Mouse (Mus musculus): ENCODE measurements around the gene C2. TPM values are rescaled to one million over a fixed set of nuclear protein-coding genes. Genes with fewer than 3 reads are reported as not detected.
A peak's percentile ranks its signal among the peaks of the same experiment; 100 is the strongest.

C2 gene
- total and polyA plus RNA-seq, 2 experiments from 2014 or later, result 2.9 to 7.0 TPM

DNA sequence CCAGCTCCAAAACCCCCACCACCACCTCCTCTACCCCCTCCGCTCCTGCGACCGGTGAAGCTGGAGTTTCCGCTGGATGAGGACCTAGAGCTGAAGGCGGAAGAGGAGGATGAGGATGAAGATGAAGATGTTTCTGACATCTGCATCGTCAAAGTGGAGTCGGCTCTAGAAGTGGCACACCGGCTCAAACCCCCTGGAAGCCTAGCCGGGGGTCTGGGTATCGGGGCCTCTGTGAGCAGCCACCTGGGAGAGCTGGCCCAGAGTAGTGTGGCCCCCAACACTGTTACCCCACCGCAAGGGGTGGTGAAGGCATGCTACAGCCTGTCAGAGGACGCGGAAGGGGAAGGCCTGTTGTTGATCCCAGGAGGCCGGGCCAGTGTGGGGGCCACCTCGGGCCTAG is 2.3 kb downstream of the C2 start:
- Histone ChIP-seq H3K4me2 (ENCODE audit: low read depth, low read length, poor library complexity, severe bottlenecking) (peak overlapping the region; percentile 65), H3K4me3 (ENCODE audit: low read depth, low read length) (peak overlapping the region; percentile 71), H3K27me3 (ENCODE audit: insufficient read depth, low read length) (no peaks in the 10 kb centered on the region), H3K9me3 (ENCODE audit: low read length) (no peaks in the 10 kb centered on the region), H3K27ac (ENCODE audit: low read depth, low read length) (peak overlapping the region; percentile 51; the same call in 1 of the 2 replicates), H3K9ac (replicated peaks; ENCODE audit: low read length, poor library complexity, severe bottlenecking) (peak overlapping the region; percentile 88; the same call in 1 of the 2 replicates), H3K36me3 (ENCODE audit: insufficient read depth, low read length) (no peaks in the 10 kb centered on the region), H3K4me1 (ENCODE audit: insufficient read depth, low read length) (peaks cover 18% of the 10 kb centered on the region)
- ATAC-seq (ENCODE audit: low FRiP score), result no peak
- WGBS, result 84% methylated on average over 15 of the region's 15 CpGs
- no peak for DNase-seq (ENCODE audit: low spot score)
- no peak for TF ChIP-seq CTCF (IDR thresholded peaks at IDR 0.05)

DNA sequence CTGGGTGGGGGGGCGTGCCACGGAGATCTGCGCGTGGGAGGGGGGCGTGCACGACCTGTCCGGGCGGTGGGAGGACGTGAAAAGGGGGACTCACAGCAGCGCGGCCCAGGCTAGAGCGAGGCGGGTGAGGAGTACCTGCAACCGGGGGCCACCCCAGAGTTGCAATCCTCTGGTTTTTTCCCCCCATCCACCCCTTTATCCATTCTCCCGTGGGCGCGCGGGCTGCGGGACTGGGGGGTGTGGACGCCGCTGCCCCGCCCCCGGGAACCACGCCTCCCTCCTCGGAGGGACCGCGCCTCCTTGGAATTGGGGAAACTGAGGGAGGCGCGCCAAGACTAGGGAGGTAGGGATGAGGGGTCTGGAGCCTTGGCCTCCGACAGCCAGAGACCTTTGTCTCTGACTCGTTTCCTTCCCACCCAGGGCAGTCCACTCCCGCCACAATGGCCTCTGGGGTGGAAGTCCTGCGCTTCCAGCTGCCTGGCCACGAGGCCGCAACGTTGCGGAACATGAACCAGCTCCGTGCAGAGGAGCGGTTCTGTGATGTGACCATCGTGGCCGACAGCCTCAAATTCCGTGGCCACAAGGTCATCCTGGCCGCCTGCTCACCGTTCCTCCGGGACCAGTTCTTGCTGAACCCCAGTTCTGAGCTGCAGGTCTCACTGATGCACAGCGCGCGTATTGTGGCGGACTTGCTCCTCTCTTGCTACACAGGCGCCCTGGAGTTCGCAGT is 3.1 kb downstream of the C2 start:
- TF ChIP-seq CTCF (IDR thresholded peaks at IDR 0.05), result no peak

DNA sequence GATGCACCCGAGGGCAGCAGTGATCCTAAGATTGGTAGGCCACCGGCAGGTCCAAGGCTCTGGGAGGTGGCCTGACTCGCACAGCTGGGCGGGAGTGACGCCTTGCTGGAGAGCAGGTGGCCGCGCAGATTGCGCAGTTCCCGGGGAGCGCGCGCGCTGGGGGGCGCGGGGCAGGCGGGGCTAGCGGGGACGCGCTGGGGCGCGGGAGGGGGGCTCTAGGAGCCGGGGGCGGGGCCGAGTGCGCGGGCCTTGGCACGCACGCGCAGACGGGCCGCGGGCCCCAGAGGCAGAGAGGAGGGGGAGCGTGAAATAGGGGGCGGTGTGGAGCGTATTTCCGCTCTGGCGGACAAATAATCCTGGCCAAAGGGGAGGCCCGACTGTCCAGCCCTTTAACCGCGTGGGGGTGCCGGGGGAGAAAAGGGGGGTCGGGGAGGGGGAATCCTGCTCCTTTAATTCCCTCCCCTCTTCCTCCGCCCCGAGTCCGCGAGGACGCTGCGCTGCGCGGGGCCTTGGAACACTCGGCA is 3.9 kb downstream of the C2 start:
- under 1% methylated on average over 26 of the region's 51 CpGs for WGBS
- Histone ChIP-seq H3K4me2 (ENCODE audit: low read depth, low read length, poor library complexity, severe bottlenecking) (peak overlapping the region; percentile 65), H3K27ac (ENCODE audit: low read depth, low read length) (peak overlapping the region; percentile 92), H3K36me3 (ENCODE audit: insufficient read depth, low read length) (no peaks in the 10 kb centered on the region), H3K4me1 (ENCODE audit: insufficient read depth, low read length) (peaks cover 18% of the 10 kb centered on the region), H3K9ac (replicated peaks; ENCODE audit: low read length, poor library complexity, severe bottlenecking) (peak overlapping the region; percentile 88), H3K4me3 (ENCODE audit: low read depth, low read length) (peak overlapping the region; percentile 71), H3K9me3 (ENCODE audit: low read length) (no peaks in the 10 kb centered on the region), H3K27me3 (ENCODE audit: insufficient read depth, low read length) (no peaks in the 10 kb centered on the region)
- peak; percentile 98 for DNase-seq (ENCODE audit: low spot score)
- peak; percentile 90 for ATAC-seq (ENCODE audit: low FRiP score)
- peak; percentile 47 for TF ChIP-seq CTCF (IDR thresholded peaks at IDR 0.05)

More for the DNA sequence above, 3.1 kb downstream of the C2 start:
- Histone ChIP-seq H3K9me3 (ENCODE audit: low read length) (no peaks in the 10 kb centered on the region), H3K4me2 (ENCODE audit: low read depth, low read length, poor library complexity, severe bottlenecking) (peak overlapping the region; percentile 65), H3K27ac (ENCODE audit: low read depth, low read length) (peak overlapping the region; percentile 92), H3K9ac (replicated peaks; ENCODE audit: low read length, poor library complexity, severe bottlenecking) (peak overlapping the region; percentile 88), H3K4me3 (ENCODE audit: low read depth, low read length) (peak overlapping the region; percentile 71), H3K27me3 (ENCODE audit: insufficient read depth, low read length) (no peaks in the 10 kb centered on the region), H3K36me3 (ENCODE audit: insufficient read depth, low read length) (no peaks in the 10 kb centered on the region), H3K4me1 (ENCODE audit: insufficient read depth, low read length) (peaks cover 18% of the 10 kb centered on the region)
- ATAC-seq (ENCODE audit: low FRiP score), result peak; percentile 55
- DNase-seq (ENCODE audit: low spot score), result peak; percentile 31
- 3% methylated on average over 44 of the region's 51 CpGs for WGBS

DNA sequence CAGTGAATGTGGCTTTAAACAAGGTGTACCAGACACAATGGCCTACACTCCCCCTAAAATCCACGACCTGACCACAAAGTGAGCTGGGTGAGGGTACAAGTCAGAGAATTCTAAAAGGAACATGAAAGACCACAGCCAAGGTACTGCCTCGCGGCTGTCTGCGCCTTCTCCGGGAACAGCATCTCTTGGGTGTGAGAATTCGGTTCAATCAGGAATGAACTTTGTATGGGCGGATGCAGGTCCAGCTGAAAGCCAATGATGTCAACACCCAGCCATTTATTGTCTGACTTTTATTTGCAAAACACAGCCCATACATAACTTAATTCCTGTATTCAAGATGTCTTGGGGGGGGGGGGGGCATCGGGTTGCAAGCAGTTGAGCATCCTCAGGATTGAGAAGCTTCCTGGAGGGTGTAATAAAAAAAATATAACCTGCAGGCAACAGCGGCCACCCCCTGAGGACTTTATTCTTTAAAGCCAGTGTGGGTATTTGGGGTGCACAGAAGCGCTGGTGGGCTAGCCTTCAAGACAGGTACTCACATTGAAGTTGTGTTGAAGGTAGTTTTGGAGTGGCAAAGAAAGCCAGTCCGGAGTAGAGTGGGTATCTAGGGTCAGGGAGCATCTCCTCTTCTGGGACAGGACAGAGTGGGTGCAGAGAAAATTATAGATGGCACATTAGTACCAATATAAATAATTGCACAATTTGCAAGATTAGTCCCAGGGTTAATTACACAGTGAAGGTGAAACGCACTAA is 4.8 kb downstream of the C2 start:
- H3K27ac ChIP-seq (ENCODE audit: low read depth, low read length), result peak overlapping the region; percentile 76

DNA sequence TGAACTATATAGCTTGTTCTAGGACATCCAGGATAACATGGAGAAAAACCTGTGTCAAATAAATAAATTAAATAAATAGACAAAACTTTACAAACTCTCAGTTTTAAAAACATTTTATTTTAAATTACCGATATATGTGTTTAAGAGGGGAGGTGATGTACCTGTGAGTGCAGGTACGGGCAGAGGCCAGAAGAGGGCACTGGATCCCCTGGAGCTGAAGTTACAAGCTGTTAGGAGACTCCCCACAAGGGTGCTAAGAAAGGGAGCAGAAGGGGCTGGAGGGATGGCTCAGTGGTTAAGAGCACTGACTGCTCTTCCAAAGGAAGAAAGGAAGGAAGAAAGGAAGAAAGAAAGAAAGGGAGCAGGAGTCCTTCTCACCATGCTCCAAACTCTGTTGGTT is 6.7 kb downstream of the C2 start:
- Histone ChIP-seq H3K27me3 (ENCODE audit: insufficient read depth, low read length) (no peaks in the 10 kb centered on the region), H3K9me3 (ENCODE audit: low read length) (no peaks in the 10 kb centered on the region), H3K4me2 (ENCODE audit: low read depth, low read length, poor library complexity, severe bottlenecking) (no peak overlapping the region), H3K27ac (ENCODE audit: low read depth, low read length) (no peak overlapping the region), H3K9ac (replicated peaks; ENCODE audit: low read length, poor library complexity, severe bottlenecking) (no peak overlapping the region), H3K4me3 (ENCODE audit: low read depth, low read length) (no peak overlapping the region), H3K4me1 (ENCODE audit: insufficient read depth, low read length) (peaks cover 12% of the 10 kb centered on the region), H3K36me3 (ENCODE audit: insufficient read depth, low read length) (no peaks in the 10 kb centered on the region)
- ATAC-seq (ENCODE audit: low FRiP score) (no peak), DNase-seq (ENCODE audit: low spot score) (no peak)
- 98% methylated on average over 2 of the region's 2 CpGs for WGBS
- TF ChIP-seq CTCF (IDR thresholded peaks at IDR 0.05), result no peak

More for the DNA sequence above, 4.8 kb downstream of the C2 start:
- H3K9ac ChIP-seq (replicated peaks; ENCODE audit: low read length, poor library complexity, severe bottlenecking), result peak overlapping the region; percentile 33; the same call in 1 of the 2 replicates
- H3K36me3 ChIP-seq (ENCODE audit: insufficient read depth, low read length), result no peaks in the 10 kb centered on the region
- no peak for TF ChIP-seq CTCF (IDR thresholded peaks at IDR 0.05)
- peak overlapping the region; percentile 71 for H3K4me3 ChIP-seq (ENCODE audit: low read depth, low read length)
- peak overlapping the region; percentile 65 for H3K4me2 ChIP-seq (ENCODE audit: low read depth, low read length, poor library complexity, severe bottlenecking)
- DNase-seq (ENCODE audit: low spot score) (no peak), ATAC-seq (ENCODE audit: low FRiP score) (no peak)
- 68% methylated on average over 12 of the region's 12 CpGs for WGBS
- no peaks in the 10 kb centered on the region for H3K27me3 ChIP-seq (ENCODE audit: insufficient read depth, low read length)
- peaks cover 18% of the 10 kb centered on the region for H3K4me1 ChIP-seq (ENCODE audit: insufficient read depth, low read length)
- H3K9me3 ChIP-seq (ENCODE audit: low read length), result no peaks in the 10 kb centered on the region
